Comparison of ENCODE assay signal across 9 mouse cellular contexts in genomic region chr3:88535527-88535926, GRCm38 (mm10). TPM values are rescaled to one million over a fixed set of nuclear protein-coding genes. Genes with fewer than 3 reads are reported as not detected.
DNase-seq lines count a peak whose midpoint lies in the region; ATAC-seq lines count a peak whose summit lies in the region.
"Had no signal": no experiment of that assay in that cellular context is flagged by ENCODE, and none has a peak within 500 bp of the region (broad histone marks: within the 10 kb centered on the region; RNA-seq: fewer than 3 reads in every experiment).

No protein-coding gene starts in this region.

- H3K4me2 ChIP-seq in kidney, embryonic 14.5 days (replicated peaks; ENCODE audit: low read depth, low read length), result peak overlapping the region; percentile 94
- H3K4me2 ChIP-seq in forebrain, embryonic 13.5 days, result peak overlapping the region; percentile 99
- H3K4me2 ChIP-seq in limb, embryonic 12.5 days, result peak overlapping the region; percentile 94
- H3K4me2 ChIP-seq in neural tube, embryonic 15.5 days, result peak overlapping the region; percentile 89

- H3K27me3 ChIP-seq in kidney, embryonic 14.5 days (ENCODE audit: control insufficient read depth, insufficient read depth, low read length), result no peaks in the 10 kb centered on the region
- no peaks in the 10 kb centered on the region for H3K27me3 ChIP-seq in forebrain, embryonic 13.5 days
- H3K27me3 ChIP-seq in limb, embryonic 12.5 days, result no peaks in the 10 kb centered on the region
- H3K27me3 ChIP-seq in neural tube, embryonic 15.5 days (replicated peaks), result no peaks in the 10 kb centered on the region

- no peaks in the 10 kb centered on the region for H3K9me3 ChIP-seq in kidney, embryonic 14.5 days (ENCODE audit: control insufficient read depth, low read length)
- no peaks in the 10 kb centered on the region for H3K9me3 ChIP-seq in forebrain, embryonic 13.5 days (replicated peaks)
- no peaks in the 10 kb centered on the region for H3K9me3 ChIP-seq in limb, embryonic 12.5 days
- H3K9me3 ChIP-seq in neural tube, embryonic 15.5 days (replicated peaks), result no peaks in the 10 kb centered on the region

- peak overlapping the region; percentile 99; the same call in 1 of the 2 replicates for H3K9ac ChIP-seq in kidney, embryonic 14.5 days (ENCODE audit: low read depth, low read length)
- H3K9ac ChIP-seq in forebrain, embryonic 13.5 days, result peak overlapping the region; percentile 100
- H3K9ac ChIP-seq in limb, embryonic 12.5 days (replicated peaks), result peak overlapping the region; percentile 97
- H3K9ac ChIP-seq in neural tube, embryonic 15.5 days (replicated peaks), result peak overlapping the region; percentile 99

- no peak for ATAC-seq in kidney, embryonic 14.5 days (ENCODE audit: low FRiP score, low TSS enrichment)
- no peak for ATAC-seq in forebrain, embryonic 13.5 days
- ATAC-seq in limb, embryonic 12.5 days (ENCODE audit: insufficient number of reproducible peaks, insufficient read depth, low FRiP score, low TSS enrichment, low read depth), result no peak
- no peak for ATAC-seq in neural tube, embryonic 15.5 days (ENCODE audit: low FRiP score)
- no peak for ATAC-seq in activated CD4-positive, CD25-positive, alpha-beta regulatory T cell, adult 4 months

- peak overlapping the region; percentile 6; the same call in 1 of the 2 replicates for H3K27ac ChIP-seq in kidney, embryonic 14.5 days (ENCODE audit: low read depth, low read length)
- H3K27ac ChIP-seq in forebrain, embryonic 13.5 days, result peak overlapping the region; percentile 99
- H3K27ac ChIP-seq in limb, embryonic 12.5 days, result peak overlapping the region; percentile 99
- H3K27ac ChIP-seq in neural tube, embryonic 15.5 days (replicated peaks), result no peak overlapping the region

- 32% methylated on average over 4 of the region's 4 CpGs for WGBS in kidney, embryonic 14.5 days
- 11% methylated on average over 4 of the region's 4 CpGs for WGBS in forebrain, embryonic 13.5 days
- WGBS in limb, embryonic 12.5 days, result 52% methylated on average over 4 of the region's 4 CpGs
- 48% methylated on average over 4 of the region's 4 CpGs for WGBS in neural tube, embryonic 15.5 days

- H3K36me3 ChIP-seq in kidney, embryonic 14.5 days (ENCODE audit: control insufficient read depth, insufficient read depth, low read length), result peaks cover 43% of the 10 kb centered on the region
- H3K36me3 ChIP-seq in forebrain, embryonic 13.5 days (ENCODE audit: poor library complexity, severe bottlenecking), result peaks cover 54% of the 10 kb centered on the region
- peaks cover 60% of the 10 kb centered on the region for H3K36me3 ChIP-seq in limb, embryonic 12.5 days
- H3K36me3 ChIP-seq in neural tube, embryonic 15.5 days, result peaks cover 35% of the 10 kb centered on the region

- peaks cover 55% of the 10 kb centered on the region for H3K4me1 ChIP-seq in kidney, embryonic 14.5 days (ENCODE audit: control insufficient read depth, insufficient read depth, low read length)
- H3K4me1 ChIP-seq in forebrain, embryonic 13.5 days, result peaks cover 66% of the 10 kb centered on the region
- peaks cover 55% of the 10 kb centered on the region for H3K4me1 ChIP-seq in limb, embryonic 12.5 days (replicated peaks)
- peaks cover 67% of the 10 kb centered on the region for H3K4me1 ChIP-seq in neural tube, embryonic 15.5 days

- peak overlapping the region; percentile 93 for H3K4me3 ChIP-seq in kidney, embryonic 14.5 days (ENCODE audit: low read length)
- H3K4me3 ChIP-seq in forebrain, embryonic 13.5 days, result peak overlapping the region; percentile 97
- H3K4me3 ChIP-seq in limb, embryonic 12.5 days (replicated peaks), result peak overlapping the region; percentile 75
- peak overlapping the region; percentile 89 for H3K4me3 ChIP-seq in neural tube, embryonic 15.5 days (replicated peaks)

- no peak for DNase-seq in kidney, adult 18-20 months
- no peak for DNase-seq in urinary bladder, postnatal 25 days (ENCODE audit: low spot score)
- DNase-seq in B cell, adult 2 months, result no peak
- DNase-seq: gastrocnemius, postnatal 10 days had no signal

RNA-seq across cellular contexts. Expression of gene Mex3a, which starts 3.3 kb away (rescaled TPM):
- polyA plus RNA-seq in kidney, embryonic 14.5 days (2014; fragmentation: Nextera tagmentation; extraction: Ambion mirVana), result 31.6 and 32.2 TPM in 2 replicates
- 51.5 and 52.6 TPM in 2 replicates for polyA plus RNA-seq in forebrain, embryonic 13.5 days (2015; fragmentation: Nextera tagmentation; extraction: Ambion mirVana)
- 37.4 and 38.0 TPM in 2 replicates for polyA plus RNA-seq in limb, embryonic 12.5 days (2016; fragmentation: Nextera tagmentation; extraction: Ambion mirVana)
- 18.6 and 19.2 TPM in 2 replicates for polyA plus RNA-seq in neural tube, embryonic 15.5 days (2015; fragmentation: Nextera tagmentation; extraction: Ambion mirVana)
- polyA plus RNA-seq in activated CD4-positive, CD25-positive, alpha-beta regulatory T cell, adult 4 months (2017; shearing (Covaris generic)), result under 1 TPM; 0.10 to 0.81 TPM

RNA-seq across cellular contexts. Expression of gene Rab25, which starts 12.6 kb away (rescaled TPM):
- 14.2 and 16.7 TPM in 2 replicates for polyA plus RNA-seq in kidney, embryonic 14.5 days (2014; fragmentation: Nextera tagmentation; extraction: Ambion mirVana)
- not detected in 2 replicates for polyA plus RNA-seq in forebrain, embryonic 13.5 days (2015; fragmentation: Nextera tagmentation; extraction: Ambion mirVana)
- polyA plus RNA-seq in limb, embryonic 12.5 days (2016; fragmentation: Nextera tagmentation; extraction: Ambion mirVana), result 2.6 and 3.5 TPM in 2 replicates
- 0.29 and 4.1 TPM in 2 replicates for polyA plus RNA-seq in neural tube, embryonic 15.5 days (2015; fragmentation: Nextera tagmentation; extraction: Ambion mirVana)
- polyA plus RNA-seq in activated CD4-positive, CD25-positive, alpha-beta regulatory T cell, adult 4 months (2017; shearing (Covaris generic)), result not detected

RNA-seq across cellular contexts. Expression of gene Lamtor2, which starts 17.3 kb away (rescaled TPM):
- polyA plus RNA-seq in kidney, embryonic 14.5 days (2014; fragmentation: Nextera tagmentation; extraction: Ambion mirVana), result 81.7 and 165 TPM in 2 replicates
- 170 and 180 TPM in 2 replicates for polyA plus RNA-seq in forebrain, embryonic 13.5 days (2015; fragmentation: Nextera tagmentation; extraction: Ambion mirVana)
- 134 and 139 TPM in 2 replicates for polyA plus RNA-seq in limb, embryonic 12.5 days (2016; fragmentation: Nextera tagmentation; extraction: Ambion mirVana)
- polyA plus RNA-seq in neural tube, embryonic 15.5 days (2015; fragmentation: Nextera tagmentation; extraction: Ambion mirVana), result 189 and 193 TPM in 2 replicates
- 100 to 1,000 TPM; 132 to 197 TPM for polyA plus RNA-seq in activated CD4-positive, CD25-positive, alpha-beta regulatory T cell, adult 4 months (2017; shearing (Covaris generic))

RNA-seq across cellular contexts. Expression of gene Ubqln4, which starts 18.0 kb away (rescaled TPM):
- polyA plus RNA-seq in kidney, embryonic 14.5 days (2014; fragmentation: Nextera tagmentation; extraction: Ambion mirVana), result 51.4 and 73.4 TPM in 2 replicates
- 43.5 and 47.5 TPM in 2 replicates for polyA plus RNA-seq in forebrain, embryonic 13.5 days (2015; fragmentation: Nextera tagmentation; extraction: Ambion mirVana)
- polyA plus RNA-seq in limb, embryonic 12.5 days (2016; fragmentation: Nextera tagmentation; extraction: Ambion mirVana), result 62.6 and 67.0 TPM in 2 replicates
- polyA plus RNA-seq in neural tube, embryonic 15.5 days (2015; fragmentation: Nextera tagmentation; extraction: Ambion mirVana), result 39.2 and 40.1 TPM in 2 replicates
- 10 to 100 TPM; 10.9 to 14.0 TPM for polyA plus RNA-seq in activated CD4-positive, CD25-positive, alpha-beta regulatory T cell, adult 4 months (2017; shearing (Covaris generic))

RNA-seq across cellular contexts. Expression of gene Lmna, which starts 25.8 kb away (rescaled TPM):
- polyA plus RNA-seq in kidney, embryonic 14.5 days (2014; fragmentation: Nextera tagmentation; extraction: Ambion mirVana), result 41.6 and 55.7 TPM in 2 replicates
- 12.1 and 15.5 TPM in 2 replicates for polyA plus RNA-seq in forebrain, embryonic 13.5 days (2015; fragmentation: Nextera tagmentation; extraction: Ambion mirVana)
- 51.8 and 56.4 TPM in 2 replicates for polyA plus RNA-seq in limb, embryonic 12.5 days (2016; fragmentation: Nextera tagmentation; extraction: Ambion mirVana)
- polyA plus RNA-seq in neural tube, embryonic 15.5 days (2015; fragmentation: Nextera tagmentation; extraction: Ambion mirVana), result 70.3 and 78.7 TPM in 2 replicates
- polyA plus RNA-seq in activated CD4-positive, CD25-positive, alpha-beta regulatory T cell, adult 4 months (2017; shearing (Covaris generic)), result 1 to 10 TPM; 4.6 to 6.4 TPM

Comparison
In these comparisons a context has a peak if more than half of its experiments do, and no peak if none do; other contexts are left out.
1. RNA of gene Mex3a, which starts 3.3 kb away (polyA plus RNA-seq): 51.5 to 52.6 TPM in forebrain, embryonic 13.5 days, 37.4 to 38.0 TPM in limb, embryonic 12.5 days, 31.6 to 32.2 TPM in kidney, embryonic 14.5 days and 18.6 to 19.2 TPM in neural tube, embryonic 15.5 days; 0.10 to 0.81 TPM in activated CD4-positive, CD25-positive, alpha-beta regulatory T cell, adult 4 months; every median in the first group is over 10 times any median in the second.
2. Peak in every context shown above with its lines, with median percentiles within 50 percentile points of each other: H3K4me2 ChIP-seq, H3K4me3 ChIP-seq and H3K9ac ChIP-seq.